Mouse (Mus musculus): Measurements from ENCODE around the gene Pxk. TPM values are rescaled to one million over a fixed set of nuclear protein-coding genes. Genes with fewer than 3 reads are reported as not detected.
A peak's percentile ranks its signal among the peaks of the same experiment; 100 is the strongest.
"Not testable (repeated sequence)": the region's sequence is repeated elsewhere in the genome, so short reads cannot be mapped to it uniquely, and the experiment has no call there.

Gene Pxk
- polyA plus RNA-seq, 1 experiment from 2014 or later = 85.0 TPM

- no peak overlapping the region for H3K27ac ChIP-seq (ENCODE audit: low read depth, low read length)
- no peak overlapping the region for H3K4me2 ChIP-seq (ENCODE audit: low read depth, low read length)
- 80% methylated on average over 7 of the region's 7 CpGs for WGBS
- no peak overlapping the region for H3K4me3 ChIP-seq (ENCODE audit: low read depth, low read length)
- H3K9me3 ChIP-seq (ENCODE audit: control insufficient read depth, low read length) = no peaks in the 10 kb centered on the region
- H3K27me3 ChIP-seq (ENCODE audit: control insufficient read depth, insufficient read depth, low read length) = no peaks in the 10 kb centered on the region
- no peak for ATAC-seq (ENCODE audit: low read depth)
- no peaks in the 10 kb centered on the region for H3K4me1 ChIP-seq (ENCODE audit: control insufficient read depth, insufficient read depth, low read length)
- H3K36me3 ChIP-seq (ENCODE audit: control insufficient read depth, insufficient read depth, low read length) = peaks cover 61% of the 10 kb centered on the region
- H3K9ac ChIP-seq (replicated peaks; ENCODE audit: low read depth, low read length) = no peak overlapping the region
Measured at GRCm38 (mm10) chr14:8164463-8164862, 66.5 kb downstream of the Pxk start.

- Histone ChIP-seq H3K27me3 (ENCODE audit: control insufficient read depth, insufficient read depth, low read length) (no peaks in the 10 kb centered on the region), H3K4me1 (ENCODE audit: control insufficient read depth, insufficient read depth, low read length) (peaks cover 9% of the 10 kb centered on the region), H3K27ac (ENCODE audit: low read depth, low read length) (peak within 1 kb of the TSS; percentile 83), H3K9me3 (ENCODE audit: control insufficient read depth, low read length) (no peaks in the 10 kb centered on the region), H3K4me3 (ENCODE audit: low read depth, low read length) (peak within 1 kb of the TSS; percentile 79), H3K9ac (replicated peaks; ENCODE audit: low read depth, low read length) (peak within 1 kb of the TSS; percentile 91), H3K4me2 (ENCODE audit: low read depth, low read length) (peak within 1 kb of the TSS; percentile 83), H3K36me3 (ENCODE audit: control insufficient read depth, insufficient read depth, low read length) (peaks cover 14% of the 10 kb centered on the region)
- WGBS = under 1% methylated on average over 64 of the region's 64 CpGs
- ATAC-seq (ENCODE audit: low read depth) = peak; percentile 100
Measured at GRCm38 (mm10) chr14:8172507-8173410, 74.7 kb downstream of the Pxk start, which contains the start of gene Pdhb. Gene Pdhb (minus strand): TSS chr14:8173025.

GRCm38 (mm10) chr14:8173542-8174250 is 75.7 kb downstream of the Pxk start:
- Histone ChIP-seq H3K9ac (replicated peaks; ENCODE audit: low read depth, low read length) (peak overlapping the region; percentile 47; the same call in 1 of the 2 replicates), H3K36me3 (ENCODE audit: control insufficient read depth, insufficient read depth, low read length) (peaks cover 13% of the 10 kb centered on the region), H3K4me3 (ENCODE audit: low read depth, low read length) (peak overlapping the region; percentile 79), H3K4me2 (ENCODE audit: low read depth, low read length) (peak overlapping the region; percentile 83), H3K27ac (ENCODE audit: low read depth, low read length) (peak overlapping the region; percentile 67)
- 24% methylated on average over 5 of the region's 7 CpGs for WGBS
- not testable (repeated sequence) for H3K27me3 ChIP-seq (ENCODE audit: control insufficient read depth, insufficient read depth, low read length); H3K4me1 ChIP-seq (ENCODE audit: control insufficient read depth, insufficient read depth, low read length); H3K9me3 ChIP-seq (ENCODE audit: control insufficient read depth, low read length)
- peak; percentile 10; the same call in 1 of the 2 replicates for ATAC-seq (ENCODE audit: low read depth)

GRCm38 (mm10) chr14:8174634-8175033 is 76.6 kb downstream of the Pxk start:
- H3K27ac ChIP-seq (ENCODE audit: low read depth, low read length) = no peak overlapping the region
- no peak overlapping the region for H3K9ac ChIP-seq (replicated peaks; ENCODE audit: low read depth, low read length)
- no peak overlapping the region for H3K4me3 ChIP-seq (ENCODE audit: low read depth, low read length)
- no peak overlapping the region for H3K4me2 ChIP-seq (ENCODE audit: low read depth, low read length)
- no peaks in the 10 kb centered on the region for H3K9me3 ChIP-seq (ENCODE audit: control insufficient read depth, low read length)
- WGBS = 88% methylated on average over 5 of the region's 5 CpGs
- peaks cover 9% of the 10 kb centered on the region for H3K4me1 ChIP-seq (ENCODE audit: control insufficient read depth, insufficient read depth, low read length)
- H3K27me3 ChIP-seq (ENCODE audit: control insufficient read depth, insufficient read depth, low read length) = no peaks in the 10 kb centered on the region
- ATAC-seq (ENCODE audit: low read depth) = no peak
- peaks cover 4% of the 10 kb centered on the region for H3K36me3 ChIP-seq (ENCODE audit: control insufficient read depth, insufficient read depth, low read length)

- Histone ChIP-seq H3K4me3 (ENCODE audit: low read depth, low read length) (no peak overlapping the region), H3K36me3 (ENCODE audit: control insufficient read depth, insufficient read depth, low read length) (no peaks in the 10 kb centered on the region), H3K27me3 (ENCODE audit: control insufficient read depth, insufficient read depth, low read length) (no peaks in the 10 kb centered on the region), H3K4me1 (ENCODE audit: control insufficient read depth, insufficient read depth, low read length) (peaks cover 9% of the 10 kb centered on the region), H3K27ac (ENCODE audit: low read depth, low read length) (no peak overlapping the region), H3K9me3 (ENCODE audit: control insufficient read depth, low read length) (no peaks in the 10 kb centered on the region), H3K4me2 (ENCODE audit: low read depth, low read length) (no peak overlapping the region), H3K9ac (replicated peaks; ENCODE audit: low read depth, low read length) (no peak overlapping the region)
- no peak for ATAC-seq (ENCODE audit: low read depth)
- WGBS = 44% methylated on average over 5 of the region's 5 CpGs
Measured at GRCm38 (mm10) chr14:8176251-8176650, 78.2 kb downstream of the Pxk start.

GRCm38 (mm10) chr14:8180371-8181035 is 82.5 kb downstream of the Pxk start:
- no peak for ATAC-seq (ENCODE audit: low read depth)
- Histone ChIP-seq H3K4me2 (ENCODE audit: low read depth, low read length) (no peak overlapping the region), H3K27me3 (ENCODE audit: control insufficient read depth, insufficient read depth, low read length) (no peaks in the 10 kb centered on the region), H3K27ac (ENCODE audit: low read depth, low read length) (no peak overlapping the region), H3K9ac (replicated peaks; ENCODE audit: low read depth, low read length) (no peak overlapping the region), H3K9me3 (ENCODE audit: control insufficient read depth, low read length) (no peaks in the 10 kb centered on the region), H3K36me3 (ENCODE audit: control insufficient read depth, insufficient read depth, low read length) (no peaks in the 10 kb centered on the region), H3K4me3 (ENCODE audit: low read depth, low read length) (no peak overlapping the region), H3K4me1 (ENCODE audit: control insufficient read depth, insufficient read depth, low read length) (no peaks in the 10 kb centered on the region)
- 80% methylated on average over 4 of the region's 4 CpGs for WGBS

GRCm38 (mm10) chr14:8183330-8183729 is 85.3 kb downstream of the Pxk start:
- Histone ChIP-seq H3K9ac (replicated peaks; ENCODE audit: low read depth, low read length) (no peak overlapping the region), H3K4me3 (ENCODE audit: low read depth, low read length) (no peak overlapping the region), H3K27ac (ENCODE audit: low read depth, low read length) (no peak overlapping the region), H3K36me3 (ENCODE audit: control insufficient read depth, insufficient read depth, low read length) (no peaks in the 10 kb centered on the region), H3K4me1 (ENCODE audit: control insufficient read depth, insufficient read depth, low read length) (no peaks in the 10 kb centered on the region), H3K27me3 (ENCODE audit: control insufficient read depth, insufficient read depth, low read length) (no peaks in the 10 kb centered on the region), H3K4me2 (ENCODE audit: low read depth, low read length) (no peak overlapping the region), H3K9me3 (ENCODE audit: control insufficient read depth, low read length) (no peaks in the 10 kb centered on the region)
- ATAC-seq (ENCODE audit: low read depth) = no peak
- 60% methylated on average over 3 of the region's 3 CpGs for WGBS

GRCm38 (mm10) chr14:8186278-8187045 is 88.5 kb downstream of the Pxk start:
- no peaks in the 10 kb centered on the region for H3K9me3 ChIP-seq (ENCODE audit: control insufficient read depth, low read length)
- no peaks in the 10 kb centered on the region for H3K4me1 ChIP-seq (ENCODE audit: control insufficient read depth, insufficient read depth, low read length)
- no peak overlapping the region for H3K4me2 ChIP-seq (ENCODE audit: low read depth, low read length)
- whole genome bisulfite sequencing = 86% methylated on average over 6 of the region's 6 CpGs
- no peak overlapping the region for H3K4me3 ChIP-seq (ENCODE audit: low read depth, low read length)
- no peaks in the 10 kb centered on the region for H3K27me3 ChIP-seq (ENCODE audit: control insufficient read depth, insufficient read depth, low read length)
- no peaks in the 10 kb centered on the region for H3K36me3 ChIP-seq (ENCODE audit: control insufficient read depth, insufficient read depth, low read length)
- H3K27ac ChIP-seq (ENCODE audit: low read depth, low read length) = no peak overlapping the region
- no peak overlapping the region for H3K9ac ChIP-seq (replicated peaks; ENCODE audit: low read depth, low read length)
- ATAC-seq (ENCODE audit: low read depth) = no peak
